Mouse (Mus musculus): ENCODE results near the gene Dlx6.

The Dlx6 gene

DNA sequence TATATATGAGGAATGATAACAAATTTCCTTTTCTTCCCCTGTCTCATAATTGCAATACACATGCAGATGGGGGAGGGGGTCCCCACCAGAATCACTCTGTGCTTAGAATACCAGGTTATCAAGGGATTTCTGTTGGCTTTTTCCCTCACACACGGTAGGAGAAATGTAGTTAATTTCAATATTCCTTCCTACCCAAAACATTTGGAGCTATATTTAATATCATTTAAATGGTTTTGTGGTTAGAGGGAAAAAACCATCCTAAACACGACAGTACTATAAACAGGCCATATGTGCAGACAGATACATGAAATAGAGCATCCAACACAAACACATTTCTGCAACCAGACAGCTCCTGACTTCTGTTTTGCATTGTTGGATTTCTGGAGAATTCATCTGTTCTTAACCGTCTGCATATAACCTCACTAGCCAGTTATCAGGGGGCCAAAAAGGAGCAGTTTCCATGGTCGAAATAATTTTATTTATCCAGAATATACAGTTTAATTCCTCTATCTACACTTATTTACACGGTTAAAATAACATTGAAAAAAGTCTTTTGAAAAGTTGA is 14.3 kb downstream of the Dlx6 start:
- DNase-seq (ENCODE audit: low read depth, low spot score) = no peak

DNA sequence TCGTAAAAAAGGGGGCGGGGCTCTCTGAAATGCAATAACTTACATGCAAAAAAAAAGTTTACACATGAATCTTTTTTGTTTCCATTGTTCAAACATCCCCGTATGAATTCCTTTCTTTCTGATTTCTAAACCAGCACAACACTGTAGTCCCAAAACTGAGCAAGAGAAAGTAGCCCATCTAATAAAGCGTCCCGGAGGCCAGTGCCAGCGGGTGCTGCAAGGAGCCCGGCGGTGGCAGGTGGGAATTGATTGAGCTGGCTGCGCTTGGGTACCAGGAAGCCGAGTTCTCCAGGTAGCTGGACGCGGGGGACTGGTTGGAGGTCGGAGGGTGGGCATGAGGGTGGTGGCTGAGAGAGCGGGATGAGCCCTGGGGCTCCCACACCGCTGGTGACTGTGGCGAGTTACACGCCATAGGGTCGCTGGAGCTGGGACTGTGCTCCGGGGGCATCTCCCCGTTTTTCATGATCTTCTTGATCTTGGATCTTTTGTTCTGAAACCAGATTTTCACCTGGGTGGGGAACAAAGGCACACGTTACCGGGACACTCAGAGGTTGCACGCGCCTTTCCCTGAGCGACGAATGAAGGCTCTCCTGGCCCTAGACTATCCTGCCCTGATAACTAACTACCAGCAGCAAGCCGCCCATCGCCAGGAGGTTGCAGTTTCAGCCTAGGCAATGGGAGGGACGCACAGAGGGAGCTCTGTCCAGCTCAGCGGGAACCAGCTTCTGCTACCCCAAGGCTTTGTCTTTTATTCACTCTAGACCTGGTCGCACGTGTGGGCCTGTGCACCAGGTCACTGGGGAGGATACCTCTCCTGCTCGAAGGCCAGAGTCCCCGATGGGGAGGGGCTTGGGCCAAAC is 15.1 kb downstream of the Dlx6 start:
- no peak for DNase-seq (ENCODE audit: low read depth, low spot score)

DNA sequence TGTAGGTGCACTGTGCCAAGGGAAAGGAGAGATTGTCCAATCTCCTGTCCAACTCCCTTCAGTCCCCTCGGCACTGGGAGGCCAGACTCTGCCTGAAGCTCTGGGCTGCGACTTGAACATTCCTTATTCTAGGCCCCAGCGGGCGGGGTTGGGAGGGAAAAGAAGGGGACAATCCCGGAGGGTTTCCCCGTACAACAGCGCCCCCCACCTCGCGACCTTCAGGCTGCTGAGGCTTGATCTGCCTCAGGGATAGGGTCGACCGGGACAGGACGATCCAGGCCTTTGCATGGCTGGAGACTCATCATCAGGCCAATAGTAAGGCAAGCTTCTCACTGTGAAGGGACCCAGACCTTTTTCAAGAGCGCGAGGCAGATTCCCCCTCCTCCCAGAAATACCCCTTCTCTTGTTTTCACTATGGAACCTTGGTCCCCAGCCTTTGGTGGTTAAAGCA is 15.7 kb downstream of the Dlx6 start:
- DNase-seq (ENCODE audit: low read depth, low spot score) = no peak

DNA sequence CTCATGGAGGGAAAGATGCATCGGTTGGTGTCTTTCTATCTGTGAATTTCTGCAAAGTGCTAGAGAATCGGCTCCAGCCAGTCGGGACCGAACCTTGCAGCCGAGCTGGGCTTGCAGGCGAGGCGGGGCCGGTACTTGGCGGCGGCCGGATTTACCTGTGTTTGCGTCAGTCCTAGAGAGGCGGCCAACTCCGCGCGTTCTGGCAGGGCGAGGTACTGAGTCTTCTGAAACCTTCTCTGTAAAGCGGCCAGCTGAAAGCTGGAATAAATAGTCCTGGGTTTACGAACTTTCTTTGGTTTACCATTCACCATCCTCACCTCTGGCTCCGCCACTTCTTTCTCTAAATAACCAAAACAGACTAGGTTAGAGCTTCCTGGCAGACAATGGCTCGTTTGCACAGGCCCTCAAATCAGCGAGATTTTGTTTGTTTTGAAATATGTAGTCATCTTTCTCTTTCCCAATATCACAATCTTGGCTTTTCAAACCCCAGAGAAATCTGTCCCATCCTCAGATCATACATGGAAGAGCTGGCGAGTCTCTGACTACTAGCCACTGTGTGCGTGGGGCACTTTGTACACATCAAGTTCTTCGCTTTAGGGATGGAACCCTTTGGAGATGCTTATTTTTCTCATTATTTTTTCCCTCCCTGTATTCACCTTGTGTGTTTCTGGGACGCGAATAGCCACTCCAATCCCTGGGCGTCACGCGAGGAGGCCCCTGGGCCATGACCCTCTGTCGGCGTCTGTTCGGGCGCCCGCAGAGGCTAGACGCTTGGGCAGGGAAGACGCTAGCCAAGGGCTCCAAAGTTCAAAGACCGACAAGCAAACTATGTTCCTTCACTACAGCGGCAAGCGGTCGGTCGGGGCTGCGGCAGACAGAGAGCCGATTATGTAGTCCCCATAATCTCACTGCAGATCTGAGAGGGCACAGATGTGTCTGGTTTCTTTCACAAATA is 16.5 kb downstream of the Dlx6 start:
- no peak for DNase-seq (ENCODE audit: low read depth, low spot score)

DNA sequence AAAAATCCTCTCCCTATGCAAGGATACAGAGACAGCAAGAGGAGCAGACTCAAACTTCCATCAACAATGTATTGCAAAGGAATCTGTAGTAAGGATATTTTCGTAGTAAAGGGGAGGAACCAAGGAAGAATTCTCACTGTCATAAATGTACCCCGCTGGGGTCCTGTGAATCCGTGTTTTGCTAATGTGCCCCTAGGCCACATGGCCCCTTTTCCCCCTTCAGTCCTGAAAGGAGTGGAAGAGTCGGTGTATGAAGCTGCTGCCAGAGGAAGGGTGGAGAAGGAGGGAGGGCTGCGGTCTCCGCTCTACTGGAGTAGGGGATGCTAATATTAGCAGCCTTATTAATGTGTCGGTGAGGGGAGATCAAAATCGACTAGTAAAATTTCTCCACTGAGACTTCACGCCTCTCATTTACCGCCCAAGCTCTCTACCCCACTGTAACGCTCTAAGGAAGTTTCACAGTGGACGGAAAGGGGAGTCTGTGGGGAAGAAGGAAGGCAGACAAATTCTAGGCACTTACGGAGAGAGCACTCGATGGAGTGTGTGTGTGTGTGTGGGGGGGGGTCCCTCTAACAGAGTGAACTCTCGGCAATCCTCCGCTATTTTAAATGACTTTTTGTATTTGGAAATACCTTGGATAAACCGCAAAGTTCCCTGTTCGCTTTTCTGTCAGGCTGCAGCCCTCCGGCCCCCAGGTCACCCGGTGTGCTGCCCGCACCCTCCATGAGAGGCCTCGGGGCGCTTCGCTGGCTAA is 17.4 kb downstream of the Dlx6 start:
- no peak for DNase-seq (ENCODE audit: low read depth, low spot score)

DNA sequence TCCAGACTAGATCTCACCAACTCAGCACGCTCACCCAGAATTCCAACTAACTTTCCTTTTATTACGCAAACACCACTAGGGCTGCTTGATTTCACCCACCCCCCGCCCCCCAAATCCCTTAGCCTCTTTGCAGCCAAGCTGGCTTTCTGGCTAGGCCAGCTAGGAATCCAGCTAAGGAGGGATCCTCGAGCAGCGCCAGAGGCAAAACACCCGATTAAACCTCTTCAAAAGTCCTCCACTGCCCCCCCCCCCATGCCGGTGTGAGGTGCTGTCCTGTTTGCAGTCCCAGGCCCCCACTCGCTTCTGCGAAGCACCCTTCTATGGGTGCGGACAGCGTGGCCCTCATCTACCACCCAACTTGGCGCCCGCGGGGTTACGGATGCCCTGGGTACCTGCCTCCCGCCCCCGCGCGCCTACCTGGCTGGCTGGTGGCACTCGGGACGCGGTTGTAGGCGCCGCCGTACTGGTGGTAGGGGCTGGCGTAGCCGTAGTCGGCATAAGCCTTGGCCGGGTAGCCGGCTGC is 18.0 kb downstream of the Dlx6 start:
- no peak for DNase-seq (ENCODE audit: low read depth, low spot score)

DNA sequence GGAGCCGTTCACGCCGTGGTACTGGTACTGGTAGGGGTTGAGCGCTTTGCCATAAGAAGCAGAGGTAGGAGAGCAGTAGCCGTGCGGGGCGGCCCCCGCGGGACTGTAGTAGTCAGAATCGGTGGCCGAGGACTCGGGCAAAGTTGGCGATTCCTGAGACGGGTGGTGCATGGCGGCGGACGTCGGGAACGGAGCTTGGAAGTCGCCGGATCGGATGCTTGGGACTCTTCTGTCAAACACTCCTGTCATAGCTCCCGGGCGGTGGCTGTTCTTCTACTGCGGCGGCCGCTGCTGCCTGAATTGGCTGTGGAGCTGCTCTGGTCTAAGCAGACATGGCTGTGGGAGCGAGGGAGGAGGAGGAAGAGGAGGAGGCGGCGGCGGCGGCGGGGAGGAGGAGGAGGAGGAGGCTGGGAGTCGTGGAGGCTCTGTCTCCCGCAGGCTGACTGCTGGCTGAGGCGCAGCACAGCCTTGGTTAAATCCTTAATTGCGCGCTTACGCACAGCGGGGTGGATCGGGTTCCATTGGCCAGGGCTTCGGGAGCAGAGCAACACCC is 18.6 kb downstream of the Dlx6 start, which contains the start of gene Dlx5:
TSS of gene Dlx5 (minus strand) at position 448 of the 553 bp plus-strand sequence.
- DNase-seq (ENCODE audit: low read depth, low spot score) = no peak

DNA sequence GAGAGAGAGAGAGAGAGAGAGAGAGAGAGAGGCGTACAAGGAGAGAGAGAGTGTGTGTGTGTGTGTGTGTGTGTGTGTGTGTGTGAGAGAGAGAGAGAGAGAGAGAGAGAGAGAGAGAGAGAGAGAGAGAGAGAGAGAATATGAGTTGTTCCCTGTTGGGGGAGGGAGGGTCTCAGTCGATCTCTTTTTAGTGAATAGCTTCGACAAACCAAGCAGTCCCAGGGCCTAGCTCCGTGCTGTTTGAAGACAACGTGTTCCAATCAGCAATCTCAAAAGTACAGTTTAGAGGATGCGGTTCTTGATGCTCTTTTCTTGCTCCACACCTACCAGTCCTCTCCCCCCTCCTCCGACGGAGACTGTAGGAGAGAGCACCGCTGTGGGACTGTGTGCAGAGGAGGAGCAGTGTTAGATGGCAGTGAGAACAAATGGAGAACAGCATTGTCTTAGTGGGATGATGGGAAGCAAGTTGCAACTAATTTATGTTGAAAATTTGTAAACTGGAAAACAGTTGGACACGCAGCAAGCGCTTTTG is 19.2 kb downstream of the Dlx6 start:
- DNase-seq (ENCODE audit: low read depth, low spot score) = no peak

DNA sequence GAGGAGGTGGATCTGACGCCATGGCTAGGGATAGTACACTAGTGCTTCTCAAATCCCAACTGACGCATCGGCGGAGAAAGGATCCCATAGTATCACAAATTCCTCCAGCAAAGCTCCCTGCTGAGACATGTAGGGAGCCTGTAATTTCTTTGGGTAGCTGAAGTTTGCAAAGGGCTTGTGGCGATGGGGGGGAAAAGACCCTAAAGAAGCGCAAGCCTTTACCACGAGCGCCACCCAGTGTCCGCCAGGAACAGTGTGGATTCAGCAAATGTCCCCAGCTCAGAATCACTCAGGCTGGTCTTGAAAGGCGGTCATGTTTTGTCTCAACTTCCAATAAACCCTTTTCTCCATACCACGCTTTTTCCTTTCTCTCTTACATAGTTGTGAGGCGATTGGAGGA is 21.8 kb downstream of the Dlx6 start:
- no peak for DNase-seq (ENCODE audit: low read depth, low spot score)

DNA sequence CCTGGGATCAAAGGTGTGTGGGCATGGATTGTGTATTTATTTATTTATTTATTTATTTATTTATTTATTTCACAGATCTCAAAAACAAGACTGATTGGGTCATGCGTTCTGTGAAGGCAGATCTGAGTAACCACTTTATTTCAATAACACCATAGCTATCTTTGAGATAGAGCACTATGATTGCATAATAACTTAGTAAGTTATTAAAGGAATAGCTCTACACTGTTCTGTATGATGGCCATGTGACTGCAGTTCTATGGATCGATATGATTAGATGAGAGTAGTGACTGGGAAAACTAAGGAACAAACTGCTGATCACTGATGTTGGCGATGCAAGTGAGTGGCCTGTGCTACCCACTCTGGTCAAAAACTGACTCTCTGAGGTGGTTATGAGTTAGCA is 23.1 kb downstream of the Dlx6 start:
- no peak for DNase-seq (ENCODE audit: low read depth, low spot score)

DNA sequence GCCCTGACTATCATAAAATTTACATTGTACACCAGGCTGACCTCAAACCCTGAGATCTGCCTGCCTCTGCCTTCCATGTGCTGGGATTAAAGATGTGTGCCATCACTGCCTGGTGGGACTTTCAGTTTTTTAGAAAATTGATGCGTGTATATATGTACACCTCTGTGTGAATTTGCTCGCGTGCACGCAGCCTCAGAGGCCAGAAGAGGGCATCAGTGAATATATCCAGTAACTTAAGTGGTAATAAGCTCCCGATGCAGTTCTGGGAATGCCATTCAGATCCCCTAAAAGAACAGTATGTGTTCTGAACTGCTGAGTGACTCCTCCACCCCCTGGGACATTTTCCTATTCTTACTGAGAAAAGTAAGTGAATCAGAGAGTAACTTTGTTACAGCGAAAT is 26.9 kb downstream of the Dlx6 start:
- DNase-seq (ENCODE audit: low read depth, low spot score) = no peak

DNA sequence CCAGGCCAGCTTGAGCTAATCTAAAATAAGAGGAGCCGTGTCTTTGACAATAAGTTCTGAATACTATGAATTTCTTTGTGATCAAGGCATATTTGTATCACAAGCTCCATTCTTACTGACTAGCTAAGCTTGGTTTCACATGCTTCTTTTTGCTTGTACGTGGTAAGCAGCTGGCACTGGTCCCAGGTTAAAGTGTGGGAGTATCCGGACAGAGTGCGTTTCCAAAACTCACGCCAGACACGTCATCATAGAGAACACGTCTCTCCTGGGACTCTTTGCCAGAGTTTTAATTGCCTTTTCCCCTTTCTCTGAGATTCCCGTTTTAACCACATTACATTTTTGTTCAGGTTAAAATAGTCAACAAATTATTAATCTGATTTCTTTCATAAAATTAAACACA is 46.5 kb downstream of the Dlx6 start:
- no peak for DNase-seq (ENCODE audit: low read depth, low spot score)

DNA sequence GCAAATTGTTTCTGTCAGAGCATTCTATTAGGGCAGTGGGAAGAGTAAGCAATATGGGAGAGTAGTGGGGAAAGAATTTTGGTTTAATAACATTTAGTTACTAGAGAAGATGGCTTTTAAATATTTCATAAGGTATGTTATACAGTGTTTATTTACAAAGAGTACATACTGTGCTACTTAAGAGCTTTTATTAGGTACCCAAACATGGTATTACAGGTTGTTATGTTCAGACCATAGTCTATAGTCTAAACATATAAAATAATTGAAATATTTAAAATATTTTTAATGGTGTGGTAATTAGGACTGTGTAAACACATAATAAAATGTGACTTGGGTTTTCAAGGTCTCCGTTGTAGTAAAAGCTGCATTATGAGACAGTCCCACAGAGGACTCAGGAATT is 51.2 kb downstream of the Dlx6 start:
- no peak for DNase-seq (ENCODE audit: low read depth, low spot score)

DNA sequence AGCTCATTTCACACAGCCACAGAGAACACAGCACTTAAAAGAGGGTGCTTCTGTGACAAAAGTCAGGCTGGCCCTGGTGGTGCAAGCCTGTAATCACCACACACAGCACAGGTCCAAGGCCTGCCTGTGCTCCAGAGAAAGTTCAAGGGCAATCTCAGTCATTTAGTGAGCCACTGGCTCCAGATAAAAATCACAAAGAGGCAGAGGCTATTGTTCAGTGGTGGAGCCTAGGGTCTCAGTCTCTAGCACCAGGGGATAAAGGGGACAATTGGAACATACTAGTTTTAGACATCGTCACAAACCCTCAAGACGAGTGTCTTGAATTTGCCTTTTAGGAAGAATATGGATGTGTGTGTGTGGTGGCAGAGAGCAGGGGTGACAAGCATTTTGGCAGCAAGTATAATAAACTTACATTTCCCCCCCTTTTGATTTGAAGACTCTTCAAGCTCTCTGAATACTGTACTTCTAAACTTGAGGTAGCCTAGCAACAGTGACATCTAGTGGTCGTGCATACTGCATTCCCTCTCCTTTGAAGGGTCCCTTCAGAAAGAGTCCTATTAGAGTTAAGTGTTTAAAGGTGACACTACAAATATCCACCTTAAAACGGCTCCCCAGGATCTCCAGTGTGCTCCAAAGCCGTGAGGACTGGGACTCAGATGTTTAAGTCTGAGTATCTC is 51.9 kb downstream of the Dlx6 start:
- peak; percentile 14 for DNase-seq (ENCODE audit: low read depth, low spot score)

DNA sequence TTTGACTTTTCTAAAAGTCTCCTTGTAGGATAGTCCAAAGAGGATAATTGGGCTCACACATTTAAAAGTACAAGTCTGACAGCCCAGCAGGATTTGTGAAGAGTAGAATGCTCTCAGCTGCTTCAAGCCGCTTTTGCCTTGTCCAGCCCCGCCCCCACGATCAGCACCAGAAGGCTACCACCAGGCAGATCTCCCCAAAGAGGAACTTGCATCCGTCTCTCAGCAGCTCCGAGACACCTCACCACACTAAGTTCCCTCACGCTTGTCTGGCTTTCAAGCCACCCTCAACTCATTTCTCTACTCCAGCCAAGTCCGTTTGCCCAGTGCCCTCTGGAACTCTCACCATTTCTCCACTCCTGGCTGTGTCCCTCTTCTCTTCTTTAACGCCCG is 52.4 kb downstream of the Dlx6 start:
- no peak for DNase-seq (ENCODE audit: low read depth, low spot score)

DNA sequence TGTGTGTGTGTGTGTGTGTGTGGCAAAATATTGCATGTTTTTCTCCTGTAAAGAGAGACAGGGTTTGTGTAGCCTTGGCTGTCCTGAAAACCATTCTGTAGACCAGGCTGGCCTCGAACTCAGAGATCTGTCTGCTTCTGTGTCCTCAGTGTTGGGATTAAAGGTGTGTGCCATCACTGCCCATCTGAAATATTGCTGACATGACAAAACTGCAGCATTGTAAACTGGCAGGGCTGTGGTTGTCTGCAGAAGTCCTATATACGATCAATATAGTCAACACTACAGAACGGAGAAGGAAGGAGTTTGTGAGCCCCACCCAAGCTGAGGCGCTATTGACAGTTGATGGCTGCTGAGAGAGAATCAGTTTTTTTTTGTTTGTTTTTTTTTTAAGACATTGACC is 54.2 kb downstream of the Dlx6 start:
- no peak for DNase-seq (ENCODE audit: low read depth, low spot score)

All from CD4-positive helper T cell, adult 2 months (primary cell).